Mouse (Mus musculus) lung, embryonic 16.5 days (tissue): ENCODE measurements around the gene Ebf3. TPM values are rescaled to one million over a fixed set of nuclear protein-coding genes. Genes with fewer than 3 reads are reported as not detected.

Experiments used
- ATAC-seq: fragments of 200-750 bp; cut with Nextera tagmentation; 2 replicates; pipeline ENCODE4 v1.8.0; 2017; ENCODE audit warnings: low read depth, mild to moderate bottlenecking, moderate library complexity
- H3K27ac ChIP-seq: fragments of 300-500 bp; sonication (generic); 2 replicates; pipeline ENCODE4 v1.5.1; 2014; ENCODE audit warnings: mild to moderate bottlenecking, control low read depth, low read length
- H3K27me3 ChIP-seq: fragments of 300-500 bp; sonication (generic); 2 replicates; pipeline ENCODE4 v1.6.1; 2014; ENCODE audit warnings: low read depth, low read length, mixed read lengths; ENCODE audit not compliant: control insufficient read depth, insufficient read depth
- H3K36me3 ChIP-seq: fragments of 300-500 bp; sonication (generic); 2 replicates; pipeline ENCODE4 v1.6.1; 2014; ENCODE audit warnings: low read length; ENCODE audit not compliant: control insufficient read depth, insufficient read depth
- H3K4me1 ChIP-seq: fragments of 300-500 bp; sonication (generic); replicated peaks from 2 replicates; pipeline ENCODE4 v1.6.1; 2014; ENCODE audit warnings: low read length, mixed read lengths; ENCODE audit not compliant: control insufficient read depth, insufficient read depth
- H3K4me2 ChIP-seq: fragments of 300-500 bp; sonication (generic); 2 replicates; pipeline ENCODE4 v1.6.1; 2014; ENCODE audit warnings: low read depth, low read length, control low read depth
- H3K4me3 ChIP-seq: fragments of 300-500 bp; sonication (generic); 2 replicates; pipeline ENCODE4 v1.5.1; 2014; ENCODE audit warnings: mild to moderate bottlenecking, low read length, control low read depth
- H3K9ac ChIP-seq: fragments of 300-500 bp; sonication (generic); 2 replicates; pipeline ENCODE4 v1.6.1; 2014; ENCODE audit warnings: low read length, control low read depth
- H3K9me3 ChIP-seq: fragments of 300-500 bp; sonication (generic); 2 replicates; pipeline ENCODE4 v1.6.1; 2016; ENCODE audit warnings: low read length; ENCODE audit not compliant: control insufficient read depth
- WGBS: fragments of 180-500 bp; shearing (Covaris S2); extraction: QIAGEN DNeasy Blood & Tissue Kit; methylation state at CpG from one replicate; pipeline ENCODE4 v1.1.7; 2014; 5-methylcytosine and 5-hydroxymethylcytosine counted together
- polyA plus RNA-seq: library from polyadenylated mRNA; unstranded; fragments of >200 nt; fragmentation: Nextera tagmentation; extraction: Ambion mirVana; gene quantifications from 2 replicates; pipeline ENCODE4 v1.2.1, GENCODE M21; 2015

The Ebf3 gene
- polyA plus RNA-seq, 1 experiment from 2014 or later = 0.18 TPM

DNA sequence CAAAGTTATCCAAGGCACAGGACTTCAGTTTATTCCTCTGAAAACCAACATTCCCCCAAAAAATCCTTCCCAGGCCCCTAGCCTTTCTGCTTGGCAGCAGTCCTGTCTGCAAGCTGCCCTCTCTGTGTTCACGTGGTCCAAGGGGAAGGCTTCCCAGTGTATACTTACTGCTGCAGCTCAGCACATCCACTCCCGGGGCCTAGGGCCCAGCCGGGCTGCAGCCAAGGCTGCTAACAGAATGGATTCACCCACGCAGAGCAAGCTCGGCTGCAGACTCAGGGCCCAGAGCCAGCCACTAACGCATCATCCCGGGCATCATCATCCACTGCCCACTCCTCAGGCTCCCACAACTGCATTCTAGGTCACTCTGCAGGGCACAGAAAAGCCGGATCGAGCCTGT lies 46.8 kb downstream of the Ebf3 start:
- no peak for ATAC-seq
- Histone ChIP-seq H3K9ac (no peak overlapping the region), H3K9me3 (no peaks in the 10 kb centered on the region), H3K36me3 (no peaks in the 10 kb centered on the region), H3K27me3 (peaks cover 16% of the 10 kb centered on the region), H3K27ac (no peak overlapping the region), H3K4me1 (no peaks in the 10 kb centered on the region), H3K4me3 (no peak overlapping the region), H3K4me2 (no peak overlapping the region)
- WGBS = 68% methylated on average over 9 of the region's 9 CpGs

GRCm38 (mm10) chr7:137266575-137266974 lies 47.7 kb downstream of the Ebf3 start:
- WGBS = 23% methylated on average over 17 of the region's 17 CpGs
- Histone ChIP-seq H3K4me3 (no peak overlapping the region), H3K27ac (no peak overlapping the region), H3K4me2 (no peak overlapping the region), H3K9me3 (no peaks in the 10 kb centered on the region), H3K27me3 (peaks cover 16% of the 10 kb centered on the region), H3K4me1 (no peaks in the 10 kb centered on the region), H3K36me3 (no peaks in the 10 kb centered on the region), H3K9ac (no peak overlapping the region)
- ATAC-seq = no peak

DNA sequence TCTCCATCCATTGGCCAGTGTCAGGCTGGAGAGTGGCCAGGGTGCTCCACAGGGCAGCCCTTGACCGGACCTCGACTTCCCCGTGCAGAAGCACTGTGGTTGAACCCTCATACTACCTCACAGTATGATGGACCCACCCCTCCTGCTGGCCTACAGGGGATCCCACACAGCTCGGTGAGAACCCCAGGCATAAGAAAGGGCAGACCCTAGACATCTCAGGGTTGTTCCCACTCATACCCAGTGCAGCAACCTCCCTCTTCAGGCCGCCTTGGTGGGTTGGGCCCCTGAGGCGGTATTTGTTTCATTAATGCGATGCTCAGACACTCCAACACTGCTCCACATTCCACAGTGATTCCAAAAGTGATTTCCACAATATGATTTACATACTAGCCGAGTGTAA lies 51.9 kb downstream of the Ebf3 start:
- WGBS = 78% methylated on average over 8 of the region's 8 CpGs
- ATAC-seq = no peak
- Histone ChIP-seq H3K36me3 (no peaks in the 10 kb centered on the region), H3K4me3 (no peak overlapping the region), H3K9me3 (no peaks in the 10 kb centered on the region), H3K4me1 (no peaks in the 10 kb centered on the region), H3K27ac (no peak overlapping the region), H3K9ac (no peak overlapping the region), H3K27me3 (peaks cover 7% of the 10 kb centered on the region), H3K4me2 (no peak overlapping the region)

GRCm38 (mm10) chr7:137246213-137246872 lies 67.9 kb downstream of the Ebf3 start:
- no peak for ATAC-seq
- no peak overlapping the region for H3K4me2 ChIP-seq
- no peak overlapping the region for H3K27ac ChIP-seq
- no peak overlapping the region for H3K9ac ChIP-seq
- WGBS = 41% methylated on average over 11 of the region's 11 CpGs
- H3K36me3 ChIP-seq = no peaks in the 10 kb centered on the region
- H3K27me3 ChIP-seq = peaks cover 2% of the 10 kb centered on the region; the same call in 1 of the 2 replicates
- H3K4me1 ChIP-seq = no peaks in the 10 kb centered on the region
- no peak overlapping the region for H3K4me3 ChIP-seq
- H3K9me3 ChIP-seq = no peaks in the 10 kb centered on the region

GRCm38 (mm10) chr7:137244839-137245238 lies 69.4 kb downstream of the Ebf3 start:
- H3K27ac ChIP-seq = no peak overlapping the region
- no peak overlapping the region for H3K9ac ChIP-seq
- 84% methylated on average over 7 of the region's 7 CpGs for WGBS
- no peaks in the 10 kb centered on the region for H3K9me3 ChIP-seq
- no peak overlapping the region for H3K4me3 ChIP-seq
- H3K4me1 ChIP-seq = 0 out of 2 replicates have a peak, but pooled peaks cover 2% of the 10 kb centered on the region
- no peaks in the 10 kb centered on the region for H3K36me3 ChIP-seq
- no peak for ATAC-seq
- no peak overlapping the region for H3K4me2 ChIP-seq
- H3K27me3 ChIP-seq = peaks cover 7% of the 10 kb centered on the region; the same call in 1 of the 2 replicates

- no peaks in the 10 kb centered on the region for H3K9me3 ChIP-seq
- ATAC-seq = no peak
Observed at GRCm38 (mm10) chr7:137240481-137240880, 73.8 kb downstream of the Ebf3 start.

DNA sequence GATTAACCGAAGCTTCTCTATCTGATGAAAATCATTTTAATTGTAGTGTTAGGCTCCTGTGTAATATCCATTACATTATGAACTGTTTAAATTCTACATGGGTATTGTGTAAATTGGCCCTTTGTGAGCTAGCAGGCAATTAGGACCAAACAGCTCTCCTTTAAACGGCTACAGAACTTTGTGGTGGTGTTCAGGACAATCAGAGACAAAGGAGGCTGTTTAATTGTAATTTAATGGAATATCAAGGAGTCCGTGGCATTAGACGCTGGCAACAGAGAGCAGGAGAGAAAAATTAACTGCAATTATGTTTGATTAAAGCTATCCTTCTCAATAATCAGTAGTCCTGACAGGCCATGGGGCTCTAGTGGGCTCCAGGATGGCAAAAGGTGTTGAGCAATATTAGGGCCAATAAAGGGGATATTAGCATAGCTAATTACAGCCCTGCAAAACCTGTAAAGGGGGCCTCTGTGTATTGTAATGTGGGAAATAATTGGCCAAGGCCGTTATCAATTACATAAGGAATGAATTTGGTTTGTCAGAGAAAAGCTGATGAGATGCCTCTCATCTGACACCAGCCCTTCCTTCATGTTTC lies 74.6 kb downstream of the Ebf3 start:
- no peaks in the 10 kb centered on the region for H3K9me3 ChIP-seq
- no peaks in the 10 kb centered on the region for H3K36me3 ChIP-seq
- H3K4me2 ChIP-seq = no peak overlapping the region
- no peak overlapping the region for H3K4me3 ChIP-seq
- H3K27me3 ChIP-seq = peaks cover 10% of the 10 kb centered on the region; the same call in 1 of the 2 replicates
- 81% methylated on average over 5 of the region's 5 CpGs for WGBS
- no peak overlapping the region for H3K27ac ChIP-seq
- H3K9ac ChIP-seq = no peak overlapping the region
- H3K4me1 ChIP-seq = 0 out of 2 replicates have a peak, but pooled peaks cover 2% of the 10 kb centered on the region
- no peak for ATAC-seq

More at GRCm38 (mm10) chr7:137240481-137240880, 73.8 kb downstream of the Ebf3 start:
- WGBS = 76% methylated on average over 8 of the region's 8 CpGs
- Histone ChIP-seq H3K4me3 (no peak overlapping the region), H3K27ac (no peak overlapping the region), H3K36me3 (no peaks in the 10 kb centered on the region), H3K9ac (no peak overlapping the region), H3K4me2 (no peak overlapping the region), H3K27me3 (peaks cover 10% of the 10 kb centered on the region; the same call in 1 of the 2 replicates), H3K4me1 (0 out of 2 replicates have a peak, but pooled peaks cover 2% of the 10 kb centered on the region)

DNA sequence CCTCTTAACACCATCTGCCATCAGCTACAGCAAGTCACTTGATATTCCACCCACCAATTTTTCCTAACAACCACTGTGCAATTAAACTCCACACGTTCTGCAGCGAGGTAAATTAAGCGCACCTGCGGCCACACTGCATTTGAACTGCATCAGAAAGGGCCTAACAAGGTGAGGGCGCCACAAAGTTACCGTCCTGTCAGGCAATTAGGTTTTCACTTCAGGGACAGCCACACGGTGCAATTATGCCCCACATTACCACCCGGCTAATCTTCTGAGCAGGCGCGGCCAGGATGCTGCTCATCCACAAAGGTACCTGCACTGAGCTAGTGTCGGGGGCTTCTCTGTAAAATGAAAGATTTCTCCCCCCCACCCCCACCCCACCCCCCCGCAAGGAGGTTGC lies 76.8 kb downstream of the Ebf3 start:
- ATAC-seq = no peak
- Histone ChIP-seq H3K4me2 (no peak overlapping the region), H3K4me1 (0 out of 2 replicates have a peak, but pooled peaks cover 2% of the 10 kb centered on the region), H3K4me3 (no peak overlapping the region), H3K9me3 (no peaks in the 10 kb centered on the region), H3K27ac (no peak overlapping the region), H3K36me3 (no peaks in the 10 kb centered on the region), H3K27me3 (peaks cover 8% of the 10 kb centered on the region; the same call in 1 of the 2 replicates), H3K9ac (no peak overlapping the region)
- WGBS = 77% methylated on average over 12 of the region's 12 CpGs

- Histone ChIP-seq H3K9me3 (no peaks in the 10 kb centered on the region), H3K9ac (no peak overlapping the region), H3K27ac (no peak overlapping the region), H3K4me3 (no peak overlapping the region), H3K4me2 (no peak overlapping the region), H3K4me1 (peaks cover 5% of the 10 kb centered on the region), H3K27me3 (0 out of 2 replicates have a peak, but pooled peaks cover 2% of the 10 kb centered on the region), H3K36me3 (no peaks in the 10 kb centered on the region)
- WGBS = 79% methylated on average over 3 of the region's 3 CpGs
- ATAC-seq = no peak
Observed at GRCm38 (mm10) chr7:137223823-137224222, 90.4 kb downstream of the Ebf3 start.
